Mouse (Mus musculus): Measurements from ENCODE around the gene Jund.

GRCm38 (mm10) chr8:70746676-70747075, 47.9 kb downstream of the Jund start:
- no peak for TF ChIP-seq CTCF (IDR thresholded peaks at IDR 0.05; ENCODE audit: control insufficient read depth, insufficient read depth, low read length)
- TF ChIP-seq POLR2A (IDR thresholded peaks at IDR 0.05; ENCODE audit: borderline replicate concordance, control insufficient read depth, low read depth, low read length) = no peak

Measured in bone marrow, adult 2 months (tissue).